Mouse (Mus musculus) heart, adult 2 months (tissue): ENCODE measurements at regions not wholly inside any gene's neighbourhood (a gene's known extent, or its start where the extent isn't known, plus 50 kb on each side); places are given as distances from the start of the nearest gene placed in this dataset.

Source experiments
- CTCF ChIP-seq: fragments of 200-600 bp; IDR thresholded peaks from 2 replicates; pipeline ENCODE4 v1.8.1; 2022; ENCODE audit warnings: antibody characterized with exemption, mild to moderate bottlenecking, moderate library complexity
- EP300 ChIP-seq: fragments of 200-500 bp; IDR thresholded peaks from 2 replicates; pipeline ENCODE4 v1.6.1; 2011; ENCODE audit warnings: low read depth, low read length, control low read depth; ENCODE audit not compliant: insufficient read depth

- TF ChIP-seq CTCF = no peak
- no peak for TF ChIP-seq EP300
Observed at GRCm38 (mm10) chr12:15218504-15218903, 598.2 kb downstream of the Trib2 start.
